Mouse (Mus musculus): ENCODE measurements around the gene Btnl1.
A peak's percentile ranks its signal among the peaks of the same experiment; 100 is the strongest.

Btnl1 gene

GRCm38 (mm10) chr17:34384699-34385098, 7.8 kb downstream of the Btnl1 start:
- DNase-seq (ENCODE audit: low spot score in 2 of 2): no peak

GRCm38 (mm10) chr17:34386656-34387055, 9.7 kb downstream of the Btnl1 start:
- DNase-seq (ENCODE audit: low spot score in 2 of 2): no peak

GRCm38 (mm10) chr17:34388513-34388912, 11.6 kb downstream of the Btnl1 start:
- peak in 1 of 2 experiments; percentile 49 for DNase-seq (ENCODE audit: low spot score in 2 of 2)

- DNase-seq (ENCODE audit: low spot score in 2 of 2): no peak
These were observed 14.6 kb downstream of the Btnl1 start for GRCm38 (mm10) chr17:34391507-34391906.

- no peak for DNase-seq (ENCODE audit: low spot score in 2 of 2)
These were observed 15.4 kb downstream of the Btnl1 start for GRCm38 (mm10) chr17:34392321-34392720.

- peak in 1 of 2 experiments; percentile 36 for DNase-seq (ENCODE audit: low spot score in 2 of 2)
These were observed 20.4 kb downstream of the Btnl1 start for GRCm38 (mm10) chr17:34397357-34397756.

GRCm38 (mm10) chr17:34398058-34398710, 21.3 kb downstream of the Btnl1 start:
- peak; percentile 87 for DNase-seq (ENCODE audit: low spot score in 2 of 2)

GRCm38 (mm10) chr17:34398711-34399393, 21.9 kb downstream of the Btnl1 start, which contains the start of gene BC051142:
Gene BC051142, plus strand, starts transcription at chr17:34398820.
- DNase-seq (ENCODE audit: low spot score in 2 of 2): peak; percentile 85 to 88

GRCm38 (mm10) chr17:34399394-34399715, 22.4 kb downstream of the Btnl1 start:
- no peak for DNase-seq (ENCODE audit: low spot score in 2 of 2)

- peak; percentile 63 to 82 for DNase-seq (ENCODE audit: low spot score in 2 of 2)
These were observed 34.2 kb downstream of the Btnl1 start for GRCm38 (mm10) chr17:34411117-34411516.

GRCm38 (mm10) chr17:34420014-34420413, 43.1 kb downstream of the Btnl1 start:
- DNase-seq (ENCODE audit: low spot score in 2 of 2): no peak

- no peak for DNase-seq (ENCODE audit: low spot score in 2 of 2)
These were observed 50.7 kb downstream of the Btnl1 start for GRCm38 (mm10) chr17:34427597-34427996.
